Mouse (Mus musculus) urinary bladder, postnatal 25 days (tissue): ENCODE data around the gene Brca2.

Experiments
- DNase-seq: peaks from one replicate; pipeline ENCODE4 v3.0.0; 2022; ENCODE audit warnings: low spot score

The Brca2 gene

GRCm38 (mm10) chr5:150564426-150564825 lies 42.0 kb downstream of the Brca2 start:
- DNase-seq: no peak

GRCm38 (mm10) chr5:150566226-150566625 lies 43.8 kb downstream of the Brca2 start:
- no peak for DNase-seq

GRCm38 (mm10) chr5:150566971-150567370 lies 44.5 kb downstream of the Brca2 start:
- no peak for DNase-seq

GRCm38 (mm10) chr5:150570496-150571219 lies 48.2 kb downstream of the Brca2 start:
- DNase-seq: no peak

GRCm38 (mm10) chr5:150574403-150574802 lies 52.0 kb downstream of the Brca2 start:
- DNase-seq: no peak

- DNase-seq: no peak
These were observed 52.5 kb downstream of the Brca2 start for GRCm38 (mm10) chr5:150574885-150575284.

GRCm38 (mm10) chr5:150576832-150577231 lies 54.4 kb downstream of the Brca2 start:
- DNase-seq: no peak

GRCm38 (mm10) chr5:150578613-150579171 lies 56.3 kb downstream of the Brca2 start:
- DNase-seq: peak; percentile 28

GRCm38 (mm10) chr5:150581180-150581579 lies 58.8 kb downstream of the Brca2 start:
- DNase-seq: no peak

GRCm38 (mm10) chr5:150583181-150583580 lies 60.8 kb downstream of the Brca2 start:
- no peak for DNase-seq

- no peak for DNase-seq
These were observed 61.3 kb downstream of the Brca2 start for GRCm38 (mm10) chr5:150583622-150584336.

- no peak for DNase-seq
These were observed 61.9 kb downstream of the Brca2 start for GRCm38 (mm10) chr5:150584337-150584729.

GRCm38 (mm10) chr5:150589945-150590344 lies 67.5 kb downstream of the Brca2 start:
- DNase-seq: no peak

GRCm38 (mm10) chr5:150592186-150592903 lies 69.9 kb downstream of the Brca2 start:
- no peak for DNase-seq

GRCm38 (mm10) chr5:150592904-150593755 lies 70.7 kb downstream of the Brca2 start:
- peak; percentile 39 for DNase-seq

GRCm38 (mm10) chr5:150593756-150594648 lies 71.6 kb downstream of the Brca2 start:
- DNase-seq: peak; percentile 40

- DNase-seq: no peak
These were observed 72.4 kb downstream of the Brca2 start for GRCm38 (mm10) chr5:150594649-150595339.

GRCm38 (mm10) chr5:150595366-150596016 lies 73.1 kb downstream of the Brca2 start:
- no peak for DNase-seq

- no peak for DNase-seq
These were observed 74.7 kb downstream of the Brca2 start, which contains the start of gene N4bp2l1 for GRCm38 (mm10) chr5:150597088-150597487. TSS of gene N4bp2l1 (minus strand) at chr5:150597188.
